Mouse (Mus musculus) embryonic facial prominence, embryonic 11.5 days (tissue): ENCODE results near the gene Gabrb2. TPM values are rescaled to one million over a fixed set of nuclear protein-coding genes. Genes with fewer than 3 reads are reported as not detected.
A peak's percentile ranks its signal among the peaks of the same experiment; 100 is the strongest.

Experiments used
- ATAC-seq: fragments of 200-750 bp; cut with Nextera tagmentation; replicated peaks from 2 replicates; pipeline ENCODE4 v1.8.0; 2017; ENCODE audit warnings: low read depth; ENCODE audit not compliant: insufficient number of reproducible peaks, low FRiP score, low TSS enrichment
- DNase-seq: peaks from one replicate; pipeline ENCODE4 v3.0.0-alpha.2; 2015; ENCODE audit warnings: low spot score
- H3K27ac ChIP-seq: fragments of 300-500 bp; sonication (generic); replicated peaks from 2 replicates; pipeline ENCODE4 v1.5.1; 2014; ENCODE audit warnings: mild to moderate bottlenecking, low read depth, low read length, control low read depth
- H3K27me3 ChIP-seq: fragments of 300-500 bp; sonication (generic); 2 replicates; pipeline ENCODE4 v1.6.1; 2014; ENCODE audit warnings: mild to moderate bottlenecking, low read length, moderate library complexity, mixed read lengths; ENCODE audit not compliant: control insufficient read depth, insufficient read depth
- H3K36me3 ChIP-seq: fragments of 300-500 bp; sonication (generic); replicated peaks from 2 replicates; pipeline ENCODE4 v1.6.1; 2014; ENCODE audit warnings: low read depth, mild to moderate bottlenecking, low read length, moderate library complexity, mixed read lengths; ENCODE audit not compliant: control insufficient read depth, insufficient read depth
- H3K4me1 ChIP-seq: fragments of 300-500 bp; sonication (generic); 2 replicates; pipeline ENCODE4 v1.6.1; 2014; ENCODE audit warnings: low read length, mixed read lengths; ENCODE audit not compliant: control insufficient read depth, insufficient read depth
- H3K4me2 ChIP-seq: fragments of 300-500 bp; sonication (generic); 2 replicates; pipeline ENCODE4 v1.6.1; 2014; ENCODE audit warnings: low read depth, mild to moderate bottlenecking, control low read depth, low read length, moderate library complexity
- H3K4me3 ChIP-seq: fragments of 300-500 bp; sonication (generic); 2 replicates; pipeline ENCODE4 v1.5.1; 2014; ENCODE audit warnings: low read depth, low read length, control low read depth
- H3K9ac ChIP-seq: fragments of 300-500 bp; sonication (generic); replicated peaks from 2 replicates; pipeline ENCODE4 v1.6.1; 2014; ENCODE audit warnings: mild to moderate bottlenecking, control low read depth, low read length
- H3K9me3 ChIP-seq: fragments of 300-500 bp; sonication (generic); replicated peaks from 2 replicates; pipeline ENCODE4 v1.6.1; 2016; ENCODE audit warnings: mild to moderate bottlenecking, low read length, inconsistent platforms, mixed read lengths; ENCODE audit not compliant: control insufficient read depth
- WGBS: fragments of 180-500 bp; shearing (Covaris S2); extraction: QIAGEN DNeasy Blood & Tissue Kit; methylation state at CpG from one replicate; pipeline ENCODE4 v1.1.7; 2014; 5-methylcytosine and 5-hydroxymethylcytosine counted together
- polyA plus RNA-seq: library from polyadenylated mRNA; unstranded; fragments of >200 nt; fragmentation: Nextera tagmentation; extraction: Ambion mirVana; gene quantifications from 2 replicates; pipeline ENCODE4 v1.2.1, GENCODE M21; 2014

The Gabrb2 gene
- polyA plus RNA-seq, 1 experiment from 2014 or later = 3.4 TPM

GRCm38 (mm10) chr11:42423231-42423630 lies 3.7 kb downstream of the Gabrb2 start:
- WGBS = 0% methylated on average over 3 of the region's 3 CpGs
- no peak overlapping the region for H3K27ac ChIP-seq
- H3K4me1 ChIP-seq = no peaks in the 10 kb centered on the region
- H3K4me2 ChIP-seq = no peak overlapping the region
- DNase-seq (peak; percentile 51), ATAC-seq (no peak)
- H3K9me3 ChIP-seq = no peaks in the 10 kb centered on the region
- no peak overlapping the region for H3K4me3 ChIP-seq
- H3K27me3 ChIP-seq = no peaks in the 10 kb centered on the region
- H3K36me3 ChIP-seq = no peaks in the 10 kb centered on the region
- H3K9ac ChIP-seq = no peak overlapping the region

DNA sequence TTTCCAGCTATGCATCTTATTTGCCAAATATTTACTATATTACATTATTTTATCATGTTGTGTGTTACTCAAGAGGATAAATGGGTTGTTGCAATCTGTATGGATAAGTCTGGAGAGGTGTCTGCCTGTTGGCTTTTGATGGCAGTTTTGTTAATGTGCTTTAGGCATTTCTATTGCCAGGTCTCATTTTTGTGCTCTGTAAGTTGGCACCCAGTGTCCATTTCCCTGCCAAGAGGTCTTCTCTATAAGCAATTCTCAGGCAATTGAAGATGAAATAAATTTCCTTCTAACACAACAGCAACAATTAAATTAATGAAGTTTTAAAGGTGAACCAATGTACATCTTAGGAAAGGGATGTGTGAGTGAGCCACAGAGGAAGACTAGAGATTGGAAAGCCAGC lies 11.9 kb downstream of the Gabrb2 start:
- H3K9me3 ChIP-seq = no peaks in the 10 kb centered on the region
- H3K36me3 ChIP-seq = no peaks in the 10 kb centered on the region
- ATAC-seq (no peak), DNase-seq (no peak)
- H3K9ac ChIP-seq = no peak overlapping the region
- H3K4me2 ChIP-seq = no peak overlapping the region
- H3K4me3 ChIP-seq = no peak overlapping the region
- no peaks in the 10 kb centered on the region for H3K27me3 ChIP-seq
- H3K4me1 ChIP-seq = no peaks in the 10 kb centered on the region
- H3K27ac ChIP-seq = no peak overlapping the region

- ATAC-seq (no peak), DNase-seq (no peak)
- WGBS = 90% methylated on average over 2 of the region's 2 CpGs
- Histone ChIP-seq H3K27me3 (no peaks in the 10 kb centered on the region), H3K9me3 (no peaks in the 10 kb centered on the region), H3K4me1 (no peaks in the 10 kb centered on the region), H3K36me3 (no peaks in the 10 kb centered on the region), H3K4me2 (no peak overlapping the region), H3K27ac (no peak overlapping the region), H3K4me3 (no peak overlapping the region), H3K9ac (no peak overlapping the region)
Observed at GRCm38 (mm10) chr11:42438978-42439377, 19.4 kb downstream of the Gabrb2 start.

GRCm38 (mm10) chr11:42443641-42444040 lies 24.1 kb downstream of the Gabrb2 start:
- Histone ChIP-seq H3K27ac (no peak overlapping the region), H3K4me1 (no peaks in the 10 kb centered on the region), H3K4me2 (no peak overlapping the region), H3K27me3 (no peaks in the 10 kb centered on the region), H3K36me3 (no peaks in the 10 kb centered on the region), H3K9me3 (no peaks in the 10 kb centered on the region), H3K9ac (no peak overlapping the region), H3K4me3 (no peak overlapping the region)
- DNase-seq (no peak), ATAC-seq (no peak)

- H3K27ac ChIP-seq = no peak overlapping the region
- no peak overlapping the region for H3K4me3 ChIP-seq
- WGBS = 76% methylated on average over 4 of the region's 4 CpGs
- H3K36me3 ChIP-seq = no peaks in the 10 kb centered on the region
- DNase-seq = no peak
- no peak overlapping the region for H3K4me2 ChIP-seq
- no peak overlapping the region for H3K9ac ChIP-seq
- no peak for ATAC-seq
- no peaks in the 10 kb centered on the region for H3K4me1 ChIP-seq
- H3K9me3 ChIP-seq = no peaks in the 10 kb centered on the region
- H3K27me3 ChIP-seq = no peaks in the 10 kb centered on the region
Observed at GRCm38 (mm10) chr11:42448929-42449328, 29.4 kb downstream of the Gabrb2 start.

- Histone ChIP-seq H3K9me3 (no peaks in the 10 kb centered on the region), H3K4me1 (no peaks in the 10 kb centered on the region), H3K4me3 (no peak overlapping the region), H3K36me3 (no peaks in the 10 kb centered on the region), H3K27me3 (no peaks in the 10 kb centered on the region), H3K4me2 (no peak overlapping the region), H3K27ac (no peak overlapping the region), H3K9ac (no peak overlapping the region)
- WGBS = 92% methylated on average over 1 of the region's 1 CpGs
- ATAC-seq (no peak), DNase-seq (no peak)
Observed at GRCm38 (mm10) chr11:42464136-42464535, 44.6 kb downstream of the Gabrb2 start.

DNA sequence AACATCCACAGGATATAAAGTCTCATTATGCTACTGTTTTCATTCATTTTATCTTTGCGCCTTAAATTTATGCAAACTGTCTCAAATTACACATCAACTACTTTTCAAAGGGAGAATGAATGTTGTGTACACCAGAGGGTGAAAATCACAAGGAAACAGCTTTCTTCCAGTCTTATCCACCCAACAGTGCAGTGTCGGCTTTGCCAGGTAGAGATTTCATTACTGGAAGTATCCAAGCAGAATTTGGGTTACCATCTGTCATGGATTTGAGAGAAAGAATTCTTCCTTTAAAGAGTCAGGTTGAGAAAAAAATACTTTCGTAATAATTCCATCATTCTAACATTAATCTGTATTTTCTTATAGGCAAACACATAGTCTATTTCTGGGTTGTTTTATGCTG lies 48.8 kb downstream of the Gabrb2 start:
- no peak overlapping the region for H3K4me2 ChIP-seq
- DNase-seq (no peak), ATAC-seq (no peak)
- no peaks in the 10 kb centered on the region for H3K9me3 ChIP-seq
- 86% methylated on average over 3 of the region's 3 CpGs for WGBS
- H3K27ac ChIP-seq = no peak overlapping the region
- H3K9ac ChIP-seq = no peak overlapping the region
- no peak overlapping the region for H3K4me3 ChIP-seq
- no peaks in the 10 kb centered on the region for H3K27me3 ChIP-seq
- no peaks in the 10 kb centered on the region for H3K36me3 ChIP-seq
- H3K4me1 ChIP-seq = no peaks in the 10 kb centered on the region

GRCm38 (mm10) chr11:42474523-42474922 lies 55.0 kb downstream of the Gabrb2 start:
- H3K4me2 ChIP-seq = no peak overlapping the region
- H3K27me3 ChIP-seq = no peaks in the 10 kb centered on the region
- H3K9ac ChIP-seq = no peak overlapping the region
- H3K4me3 ChIP-seq = no peak overlapping the region
- ATAC-seq (no peak), DNase-seq (no peak)
- H3K36me3 ChIP-seq = no peaks in the 10 kb centered on the region
- WGBS = 73% methylated on average over 3 of the region's 3 CpGs
- H3K4me1 ChIP-seq = no peaks in the 10 kb centered on the region
- no peaks in the 10 kb centered on the region for H3K9me3 ChIP-seq
- H3K27ac ChIP-seq = no peak overlapping the region

DNA sequence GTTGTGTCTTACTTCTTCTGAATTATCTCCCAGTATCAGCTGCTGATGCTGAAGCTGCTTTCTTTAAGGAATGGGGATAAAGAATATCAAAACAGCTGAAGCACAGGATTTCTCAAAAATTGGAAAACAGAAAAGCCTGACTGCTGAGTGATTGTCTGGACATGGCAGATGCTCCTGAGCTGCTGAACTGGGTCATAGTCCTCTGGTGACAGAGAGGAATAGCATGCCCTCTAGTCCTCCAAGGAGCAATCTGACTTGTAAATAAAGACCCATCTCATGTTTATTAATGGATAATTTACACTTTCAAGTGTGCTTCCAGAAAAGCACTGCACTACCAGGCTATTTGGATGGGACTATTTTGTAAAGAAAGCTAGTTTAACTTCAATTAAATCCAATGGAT lies 68.1 kb downstream of the Gabrb2 start:
- DNase-seq (no peak), ATAC-seq (no peak)

More for the DNA sequence above, 68.1 kb downstream of the Gabrb2 start:
- Histone ChIP-seq H3K36me3 (no peaks in the 10 kb centered on the region), H3K4me1 (no peaks in the 10 kb centered on the region), H3K27me3 (no peaks in the 10 kb centered on the region), H3K27ac (no peak overlapping the region), H3K9ac (no peak overlapping the region), H3K4me3 (no peak overlapping the region), H3K9me3 (no peaks in the 10 kb centered on the region), H3K4me2 (no peak overlapping the region)
